Mouse (Mus musculus): ENCODE data around the gene Taar8a. TPM values are rescaled to one million over a fixed set of nuclear protein-coding genes. Genes with fewer than 3 reads are reported as not detected.

Taar8a gene
- polyA plus RNA-seq (2012; rRNA removed) = not detected in 2 replicates

GRCm38 (mm10) chr10:24076200-24076599 lies at the start of gene Taar8a:
TSS of gene Taar8a (plus strand) at chr10:24076500.

GRCm38 (mm10) chr10:24026922-24027321 lies 49.4 kb upstream of the Taar8a start, which contains the start of gene Taar7d:
TSS of gene Taar7d (plus strand) at chr10:24027222.

GRCm38 (mm10) chr10:24037314-24037713 lies 39.0 kb upstream of the Taar8a start, which contains the start of gene Taar7e:
TSS of gene Taar7e (plus strand) at chr10:24037614.

GRCm38 (mm10) chr10:24049210-24049609 lies 27.1 kb upstream of the Taar8a start, which contains the start of gene Taar7f:
TSS of gene Taar7f (plus strand) at chr10:24049510.

GRCm38 (mm10) chr10:24092194-24092593 lies 15.9 kb downstream of the Taar8a start, which contains the start of gene Taar8b:
TSS of gene Taar8b (minus strand) at chr10:24092294.

GRCm38 (mm10) chr10:24101812-24102211 lies 25.5 kb downstream of the Taar8a start, which contains the start of gene Taar8c:
TSS of gene Taar8c (minus strand) at chr10:24101912.

GRCm38 (mm10) chr10:24109434-24109833 lies 33.1 kb downstream of the Taar8a start, which contains the start of gene Taar9:
TSS of gene Taar9 (minus strand) at chr10:24109534.

Other genes with a start within 250 kb of the Taar8a start
- gene Vnn3, start 225.0 kb upstream of the Taar8a start, polyA plus RNA-seq (2012; rRNA removed) = 0.03 TPM in 1 of 2 replicates, not detected in the other
- 0.37 and 0.80 TPM in 2 replicates for gene Vnn1, start 181.8 kb upstream of the Taar8a start, polyA plus RNA-seq (2012; rRNA removed)
- gene Taar1, start 156.1 kb upstream of the Taar8a start, polyA plus RNA-seq (2012; rRNA removed) = 0.09 TPM in 1 of 2 replicates, not detected in the other
- not detected in 2 replicates for gene Taar2, start 137.9 kb upstream of the Taar8a start, polyA plus RNA-seq (2012; rRNA removed)
- not detected in 2 replicates for gene Taar3, start 126.9 kb upstream of the Taar8a start, polyA plus RNA-seq (2012; rRNA removed)
- gene Taar4, start 116.0 kb upstream of the Taar8a start, polyA plus RNA-seq (2012; rRNA removed) = not detected in 2 replicates
- not detected in 2 replicates for gene Taar5, start 105.8 kb upstream of the Taar8a start, polyA plus RNA-seq (2012; rRNA removed)
- gene Taar6, start 90.9 kb upstream of the Taar8a start, polyA plus RNA-seq (2012; rRNA removed) = not detected in 2 replicates
- gene Taar7a, start 83.0 kb upstream of the Taar8a start, polyA plus RNA-seq (2012; rRNA removed) = not detected in 2 replicates
- gene Taar7b, start 76.6 kb upstream of the Taar8a start, polyA plus RNA-seq (2012; rRNA removed) = not detected in 2 replicates
- gene Taar7d, start 49.3 kb upstream of the Taar8a start, polyA plus RNA-seq (2012; rRNA removed) = not detected in 2 replicates
- gene Taar7e, start 38.9 kb upstream of the Taar8a start, polyA plus RNA-seq (2012; rRNA removed) = not detected in 2 replicates
- gene Taar7f, start 27.0 kb upstream of the Taar8a start, polyA plus RNA-seq (2012; rRNA removed) = not detected in 2 replicates
- not detected in 2 replicates for gene Taar8b, start 15.8 kb downstream of the Taar8a start, polyA plus RNA-seq (2012; rRNA removed)
- gene Taar8c, start 25.4 kb downstream of the Taar8a start, polyA plus RNA-seq (2012; rRNA removed) = not detected in 2 replicates
- not detected in 2 replicates for gene Taar9, start 33.0 kb downstream of the Taar8a start, polyA plus RNA-seq (2012; rRNA removed)
- gene Stx7, start 72.8 kb downstream of the Taar8a start, polyA plus RNA-seq (2012; rRNA removed) = 21.5 and 26.1 TPM in 2 replicates
- gene Moxd1, start 147.0 kb downstream of the Taar8a start, polyA plus RNA-seq (2012; rRNA removed) = 3.1 and 3.2 TPM in 2 replicates

All from stomach, adult 2 months (tissue).